In genomic region chr4:149819195-149819594, GRCm38 (mm10) we compare ENCODE assay signal across 25 mouse cellular contexts.
"Had no signal": no experiment of that assay in that cellular context is flagged by ENCODE, and none has a peak within 500 bp of the region (broad histone marks: within the 10 kb centered on the region; RNA-seq: fewer than 3 reads in every experiment).

No protein-coding gene starts in this region.

- H3K27ac ChIP-seq: heart, embryonic 10.5 days; hindbrain, embryonic 10.5 days; hindbrain, embryonic 12.5 days; hindbrain, embryonic 14.5 days; kidney, embryonic 15.5 days; kidney, postnatal 0 days; limb, embryonic 13.5 days had no signal

- ATAC-seq: hindbrain, embryonic 16.5 days; intestine, embryonic 16.5 days had no signal

- H3K4me2 ChIP-seq: heart, embryonic 12.5 days; hindbrain, embryonic 12.5 days; hindbrain, embryonic 14.5 days; kidney, embryonic 15.5 days; limb, embryonic 13.5 days; limb, embryonic 15.5 days had no signal

- H3K9me3 ChIP-seq: heart, embryonic 10.5 days; heart, embryonic 12.5 days; hindbrain, embryonic 10.5 days; hindbrain, embryonic 12.5 days; kidney, embryonic 15.5 days; limb, embryonic 13.5 days; limb, embryonic 15.5 days had no signal

- H3K36me3 ChIP-seq: heart, embryonic 10.5 days; heart, embryonic 12.5 days; hindbrain, embryonic 10.5 days; hindbrain, embryonic 12.5 days; kidney, embryonic 15.5 days; limb, embryonic 13.5 days; limb, embryonic 15.5 days had no signal

- H3K4me3 ChIP-seq: gastrocnemius, adult 2 months; heart, embryonic 10.5 days; heart, embryonic 12.5 days; hindbrain, embryonic 10.5 days; hindbrain, embryonic 12.5 days; kidney, embryonic 15.5 days; limb, embryonic 13.5 days; limb, embryonic 15.5 days had no signal

- DNase-seq: gastrocnemius, adult 2 months; gastrocnemius, postnatal 10 days; gastrocnemius, postnatal 25 days; heart, adult 18-20 months; heart, postnatal 10 days; heart, postnatal 4 days; kidney, adult 11 months; kidney, adult 2 months; kidney, adult 9 months; kidney, postnatal 14 days; kidney, postnatal 36 days; layer of hippocampus, adult 9-11 months; layer of hippocampus, postnatal 36 days; left cerebral cortex, postnatal 4 days had no signal

- H3K9ac ChIP-seq: heart, embryonic 12.5 days; hindbrain, embryonic 12.5 days; hindbrain, embryonic 14.5 days; kidney, embryonic 15.5 days; limb, embryonic 13.5 days; limb, embryonic 15.5 days had no signal

- H3K27me3 ChIP-seq: heart, embryonic 12.5 days; hindbrain, embryonic 12.5 days; kidney, embryonic 15.5 days; limb, embryonic 13.5 days; limb, embryonic 15.5 days had no signal
